Mouse (Mus musculus) kidney, postnatal 36 days (tissue): ENCODE measurements around the gene Gm21244.
"Not testable (repeated sequence)": the region's sequence is repeated elsewhere in the genome, so short reads cannot be mapped to it uniquely, and the experiment has no call there.

ENCODE experiments used
- DNase-seq, 2 experiments: peaks; one replicate each; pipeline ENCODE4 v3.0.0; 2021 to 2022; ENCODE audit warnings: mixed read lengths in 2 of 2

Gm21244 gene

DNA sequence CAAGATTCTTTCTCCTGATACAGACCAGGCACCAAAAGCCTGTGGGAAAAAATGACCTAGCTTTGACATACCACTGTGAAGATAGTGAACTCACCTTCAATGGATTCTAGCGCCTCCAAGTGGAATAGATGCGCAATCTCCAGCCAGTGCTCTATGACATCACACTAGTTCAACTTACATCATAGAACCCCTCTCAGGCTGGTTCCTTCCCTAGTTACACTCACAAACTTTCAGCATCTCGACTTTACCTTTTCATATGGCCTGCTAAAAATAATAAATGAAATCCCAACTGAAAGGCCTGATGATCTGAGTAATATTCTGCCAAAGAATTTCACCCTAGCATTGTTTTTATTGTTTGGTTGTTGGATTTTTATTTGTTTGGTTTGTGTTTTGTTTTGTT, at the start of gene Gm21244:
Gene Gm21244 (minus strand): TSS at position 101 of the 400 bp plus-strand sequence.
- DNase-seq, result not testable (repeated sequence)
